Mouse (Mus musculus): ENCODE data around the gene Erich3. TPM values are rescaled to one million over a fixed set of nuclear protein-coding genes. Genes with fewer than 3 reads are reported as not detected.

The Erich3 gene
- polyA plus RNA-seq, 1 experiment from 2014 or later, result 0.58 TPM

DNA sequence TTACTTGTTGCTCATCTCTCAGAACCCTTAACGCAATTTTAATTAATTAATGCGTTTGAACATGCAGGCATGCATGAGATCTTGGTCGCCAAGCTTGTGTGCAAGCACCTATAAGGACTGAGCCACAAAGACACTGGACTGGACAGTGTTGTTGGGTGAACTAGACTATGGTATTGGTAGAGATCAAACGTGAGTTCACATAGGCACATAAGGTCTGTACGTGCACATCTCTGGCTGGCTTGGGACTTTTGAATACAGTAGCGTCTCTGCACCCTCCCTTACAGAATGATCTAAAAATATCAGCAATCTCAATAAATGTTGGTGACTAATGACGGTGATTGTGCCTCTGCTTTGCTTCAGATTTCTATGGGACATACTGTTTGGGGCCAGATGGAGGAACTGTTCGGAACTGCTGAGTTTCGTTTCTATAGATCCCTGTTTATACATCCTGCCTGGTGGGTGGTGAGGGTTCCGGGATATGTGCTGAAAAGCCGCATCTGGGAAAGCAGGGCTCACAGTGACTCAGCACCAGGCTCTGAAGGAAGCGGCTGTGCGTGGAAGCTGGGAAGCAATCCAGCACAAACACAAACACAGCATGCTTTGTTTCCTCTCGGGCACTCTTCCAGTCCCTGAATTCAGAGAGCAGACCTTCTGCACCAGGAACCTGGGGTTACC lies 28.4 kb downstream of the Erich3 start:
- Histone ChIP-seq H3K4me1 (no peaks in the 10 kb centered on the region), H3K9me3 (replicated peaks) (no peaks in the 10 kb centered on the region), H3K36me3 (no peaks in the 10 kb centered on the region), H3K4me3 (no peak overlapping the region), H3K27me3 (ENCODE audit: low read depth, poor library complexity, severe bottlenecking) (no peaks in the 10 kb centered on the region), H3K27ac (replicated peaks) (no peak overlapping the region)
- WGBS, result 65% methylated on average over 14 of the region's 14 CpGs
- peak; percentile 25 for DNase-seq (ENCODE audit: low spot score)

DNA sequence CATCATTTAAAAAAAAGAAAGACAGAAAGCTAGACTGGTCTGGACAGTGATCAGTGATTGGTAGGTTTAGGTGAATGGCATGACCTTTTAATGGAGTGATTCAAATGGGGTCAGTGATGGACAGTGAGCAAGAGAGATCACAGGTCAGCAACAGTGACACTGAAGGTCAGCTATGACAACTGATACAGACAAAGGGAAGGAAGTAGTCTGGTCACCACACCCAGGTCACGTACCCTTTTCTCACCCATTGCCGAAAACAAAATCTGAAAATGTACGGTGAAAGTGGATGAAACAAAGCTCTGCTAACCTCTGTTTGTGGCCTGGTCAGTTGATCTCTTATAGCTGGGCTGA lies 28.9 kb downstream of the Erich3 start:
- H3K36me3 ChIP-seq, result no peaks in the 10 kb centered on the region
- H3K9me3 ChIP-seq (replicated peaks), result no peaks in the 10 kb centered on the region
- no peaks in the 10 kb centered on the region for H3K4me1 ChIP-seq
- no peak for DNase-seq (ENCODE audit: low spot score)
- H3K4me3 ChIP-seq, result no peak overlapping the region
- WGBS, result 87% methylated on average over 3 of the region's 3 CpGs
- no peaks in the 10 kb centered on the region for H3K27me3 ChIP-seq (ENCODE audit: low read depth, poor library complexity, severe bottlenecking)
- H3K27ac ChIP-seq (replicated peaks), result no peak overlapping the region

DNA sequence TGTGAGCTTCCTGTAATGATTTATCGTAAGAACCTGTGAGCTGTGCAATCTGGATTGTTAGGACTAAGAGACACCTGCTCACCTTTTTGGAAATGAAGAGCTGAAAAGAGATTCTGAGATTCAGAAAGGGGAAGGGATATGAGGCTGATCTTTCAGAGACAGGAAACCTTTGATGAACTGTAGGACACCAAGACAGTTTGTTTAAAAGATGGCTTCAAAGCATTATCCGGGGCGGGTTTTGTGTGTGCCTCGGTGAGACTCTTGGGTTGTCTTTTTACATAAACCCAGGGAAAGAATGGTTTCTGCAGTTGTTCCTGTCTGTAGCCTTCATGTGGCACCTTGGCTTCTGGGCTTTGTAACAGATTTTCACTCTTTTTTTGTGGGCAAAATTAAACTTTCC lies 30.2 kb downstream of the Erich3 start:
- Histone ChIP-seq H3K9me3 (replicated peaks) (no peaks in the 10 kb centered on the region), H3K27me3 (ENCODE audit: low read depth, poor library complexity, severe bottlenecking) (no peaks in the 10 kb centered on the region), H3K4me3 (no peak overlapping the region), H3K27ac (replicated peaks) (no peak overlapping the region), H3K4me1 (no peaks in the 10 kb centered on the region), H3K36me3 (no peaks in the 10 kb centered on the region)
- DNase-seq (ENCODE audit: low spot score), result no peak
- 85% methylated on average over 4 of the region's 4 CpGs for WGBS

DNA sequence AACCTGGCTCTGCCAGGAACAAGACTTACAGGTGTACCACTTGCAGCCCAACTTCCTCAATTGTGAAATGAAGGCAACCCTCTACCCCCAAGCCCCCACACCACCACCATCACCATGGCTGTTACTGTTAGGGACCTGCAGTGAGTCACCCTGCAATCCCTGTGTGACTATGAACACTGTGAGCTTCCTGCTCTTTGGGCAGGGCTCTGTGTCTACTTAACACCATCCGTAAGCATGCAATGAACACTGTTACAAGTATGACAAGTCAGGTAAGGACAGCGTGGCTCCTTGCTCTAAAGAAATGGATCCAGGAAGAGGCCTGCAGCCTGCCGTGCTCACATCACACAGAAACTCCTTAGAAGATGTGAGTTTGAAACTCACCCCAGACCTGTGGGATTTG lies 33.0 kb downstream of the Erich3 start:
- no peaks in the 10 kb centered on the region for H3K4me1 ChIP-seq
- H3K4me3 ChIP-seq, result no peak overlapping the region
- H3K36me3 ChIP-seq, result no peaks in the 10 kb centered on the region
- no peaks in the 10 kb centered on the region for H3K9me3 ChIP-seq (replicated peaks)
- H3K27ac ChIP-seq (replicated peaks), result no peak overlapping the region
- H3K27me3 ChIP-seq (ENCODE audit: low read depth, poor library complexity, severe bottlenecking), result no peaks in the 10 kb centered on the region
- no peak for DNase-seq (ENCODE audit: low spot score)
- WGBS, result 93% methylated on average over 3 of the region's 3 CpGs

DNA sequence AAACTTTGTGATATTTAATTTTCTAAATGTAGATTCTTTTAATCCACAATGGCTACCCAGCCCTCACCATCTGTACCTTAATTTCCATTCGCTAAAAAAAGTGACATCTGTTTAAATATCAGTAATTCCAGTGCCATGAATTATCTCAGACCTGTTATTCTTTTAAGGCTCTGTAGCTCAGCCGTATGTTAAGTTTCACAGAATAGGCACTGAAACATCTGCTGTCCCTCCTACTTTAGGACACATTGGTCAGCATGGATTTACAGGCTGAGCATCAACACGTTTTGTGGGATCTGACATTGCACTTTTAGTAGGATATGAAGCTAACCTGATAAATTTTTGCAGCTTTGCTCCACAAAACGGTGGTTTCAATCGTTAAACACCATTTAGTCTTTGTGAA lies 35.2 kb downstream of the Erich3 start:
- Histone ChIP-seq H3K36me3 (no peaks in the 10 kb centered on the region), H3K4me3 (no peak overlapping the region), H3K27me3 (ENCODE audit: low read depth, poor library complexity, severe bottlenecking) (no peaks in the 10 kb centered on the region), H3K9me3 (replicated peaks) (no peaks in the 10 kb centered on the region), H3K4me1 (no peaks in the 10 kb centered on the region), H3K27ac (replicated peaks) (no peak overlapping the region)
- 77% methylated on average over 5 of the region's 5 CpGs for WGBS
- DNase-seq (ENCODE audit: low spot score), result no peak

DNA sequence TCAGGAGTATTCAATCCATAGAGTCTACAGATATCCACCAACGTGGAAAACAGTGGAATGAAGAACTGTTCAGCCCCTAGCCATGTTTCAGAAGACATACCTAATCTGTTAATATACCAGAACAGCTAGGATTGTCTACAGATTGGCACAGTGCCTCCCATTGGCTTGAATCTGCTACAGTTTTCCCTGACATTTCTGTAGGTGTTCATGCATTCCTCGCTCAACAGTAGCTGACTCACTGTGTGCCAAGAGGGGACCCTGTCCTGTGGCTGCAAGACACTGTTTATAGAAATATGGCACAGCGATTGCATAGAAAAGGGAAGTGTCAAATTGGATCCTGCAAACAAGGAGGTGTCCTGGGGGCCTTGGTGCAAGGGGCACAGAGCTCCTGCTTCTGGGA lies 36.6 kb downstream of the Erich3 start:
- no peak for DNase-seq (ENCODE audit: low spot score)
- Histone ChIP-seq H3K36me3 (no peaks in the 10 kb centered on the region), H3K9me3 (replicated peaks) (no peaks in the 10 kb centered on the region), H3K27me3 (ENCODE audit: low read depth, poor library complexity, severe bottlenecking) (no peaks in the 10 kb centered on the region), H3K4me3 (no peak overlapping the region), H3K4me1 (no peaks in the 10 kb centered on the region), H3K27ac (replicated peaks) (no peak overlapping the region)
- WGBS, result 82% methylated on average over 3 of the region's 3 CpGs

DNA sequence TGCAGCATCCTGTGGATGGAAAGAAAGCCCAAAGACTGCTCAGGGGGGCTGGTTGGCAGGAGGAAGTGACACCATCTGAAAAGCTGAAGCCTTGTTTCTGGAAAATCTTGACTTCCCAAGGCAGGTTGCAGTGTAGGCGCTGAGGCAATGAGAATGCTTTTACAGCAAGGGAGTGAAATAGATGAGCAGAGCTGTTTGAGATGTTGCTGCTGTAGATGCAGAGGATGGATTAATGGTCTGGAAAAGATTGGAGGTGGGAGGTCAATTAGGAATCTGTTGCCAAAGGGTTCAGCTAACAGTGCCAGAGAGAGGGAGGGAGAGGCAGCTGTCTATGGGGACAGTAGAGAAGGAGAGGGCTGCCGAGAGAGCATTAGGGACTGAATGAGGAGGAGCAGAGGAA lies 37.1 kb downstream of the Erich3 start:
- Histone ChIP-seq H3K36me3 (no peaks in the 10 kb centered on the region), H3K27ac (replicated peaks) (no peak overlapping the region), H3K4me1 (no peaks in the 10 kb centered on the region), H3K27me3 (ENCODE audit: low read depth, poor library complexity, severe bottlenecking) (no peaks in the 10 kb centered on the region), H3K9me3 (replicated peaks) (no peaks in the 10 kb centered on the region), H3K4me3 (no peak overlapping the region)
- 65% methylated on average over 2 of the region's 2 CpGs for WGBS
- DNase-seq (ENCODE audit: low spot score), result no peak

DNA sequence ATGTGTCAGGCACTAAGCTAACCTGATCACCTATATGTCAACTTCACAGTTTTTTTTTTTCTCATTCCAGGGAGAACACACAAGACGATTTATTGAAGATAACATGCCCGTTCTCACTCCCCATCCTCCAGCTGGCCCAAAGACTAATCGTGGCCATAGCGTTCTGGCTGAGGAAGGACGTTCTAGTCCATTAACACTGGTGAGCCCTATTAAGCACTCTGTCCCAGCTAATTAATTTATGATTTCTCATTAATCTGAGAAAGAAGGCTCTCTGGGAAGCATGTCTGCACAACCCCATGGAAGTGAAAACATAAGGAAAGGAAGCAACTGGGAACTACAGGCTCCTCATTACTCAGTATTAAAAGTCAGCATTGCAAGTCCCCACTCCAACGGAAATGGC lies 41.1 kb downstream of the Erich3 start:
- no peaks in the 10 kb centered on the region for H3K36me3 ChIP-seq
- no peaks in the 10 kb centered on the region for H3K27me3 ChIP-seq (ENCODE audit: low read depth, poor library complexity, severe bottlenecking)
- H3K4me3 ChIP-seq, result no peak overlapping the region
- DNase-seq (ENCODE audit: low spot score), result no peak
- 91% methylated on average over 6 of the region's 6 CpGs for WGBS
- no peaks in the 10 kb centered on the region for H3K9me3 ChIP-seq (replicated peaks)
- no peak overlapping the region for H3K27ac ChIP-seq (replicated peaks)
- no peaks in the 10 kb centered on the region for H3K4me1 ChIP-seq

DNA sequence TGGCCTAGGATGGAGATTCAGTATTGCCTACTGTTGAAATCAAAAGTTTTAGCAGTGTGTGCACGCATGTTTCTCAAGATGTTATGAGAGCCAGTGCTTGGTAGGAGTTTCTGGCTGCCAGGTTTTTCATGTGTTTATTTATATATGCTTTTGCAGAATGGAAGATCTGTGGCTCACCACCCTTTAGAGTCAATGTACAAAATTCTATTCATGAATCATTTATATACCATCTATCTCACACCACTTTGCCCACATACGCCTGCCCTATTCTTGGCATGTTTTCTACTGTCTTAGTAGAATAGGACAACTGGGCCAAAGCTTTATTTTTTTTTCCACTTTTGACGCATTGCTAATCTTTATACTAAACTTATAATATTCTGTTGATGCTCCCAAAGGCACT lies 44.5 kb downstream of the Erich3 start:
- H3K4me3 ChIP-seq, result no peak overlapping the region
- H3K4me1 ChIP-seq, result no peaks in the 10 kb centered on the region
- no peaks in the 10 kb centered on the region for H3K9me3 ChIP-seq (replicated peaks)
- no peak overlapping the region for H3K27ac ChIP-seq (replicated peaks)
- no peaks in the 10 kb centered on the region for H3K36me3 ChIP-seq
- no peaks in the 10 kb centered on the region for H3K27me3 ChIP-seq (ENCODE audit: low read depth, poor library complexity, severe bottlenecking)
- no peak for DNase-seq (ENCODE audit: low spot score)
- WGBS, result 90% methylated on average over 3 of the region's 3 CpGs

DNA sequence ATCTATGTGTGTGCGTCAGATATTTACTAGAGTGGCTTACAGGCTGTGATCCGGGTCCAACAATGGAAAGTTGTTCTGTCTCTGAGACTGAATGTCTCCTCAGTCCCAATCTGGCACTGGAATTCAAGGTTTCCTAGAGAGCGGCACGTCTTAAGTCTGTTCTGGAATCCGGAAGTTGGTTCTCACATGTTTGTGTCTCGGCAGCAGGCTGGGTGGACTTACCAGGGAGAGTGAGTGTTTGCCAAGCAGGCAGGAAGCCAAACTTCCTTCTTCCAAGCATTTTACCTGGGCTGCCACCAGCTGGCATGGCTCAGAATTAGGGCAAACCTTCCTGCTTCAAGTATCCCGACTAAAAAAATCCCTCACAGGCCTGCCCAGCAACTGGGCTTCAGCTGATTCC lies 59.5 kb downstream of the Erich3 start:
- Histone ChIP-seq H3K27me3 (ENCODE audit: low read depth, poor library complexity, severe bottlenecking) (no peaks in the 10 kb centered on the region), H3K36me3 (no peaks in the 10 kb centered on the region), H3K27ac (replicated peaks) (no peak overlapping the region), H3K9me3 (replicated peaks) (no peaks in the 10 kb centered on the region), H3K4me1 (no peaks in the 10 kb centered on the region), H3K4me3 (no peak overlapping the region)
- no peak for DNase-seq (ENCODE audit: low spot score)
- WGBS, result 91% methylated on average over 7 of the region's 7 CpGs

DNA sequence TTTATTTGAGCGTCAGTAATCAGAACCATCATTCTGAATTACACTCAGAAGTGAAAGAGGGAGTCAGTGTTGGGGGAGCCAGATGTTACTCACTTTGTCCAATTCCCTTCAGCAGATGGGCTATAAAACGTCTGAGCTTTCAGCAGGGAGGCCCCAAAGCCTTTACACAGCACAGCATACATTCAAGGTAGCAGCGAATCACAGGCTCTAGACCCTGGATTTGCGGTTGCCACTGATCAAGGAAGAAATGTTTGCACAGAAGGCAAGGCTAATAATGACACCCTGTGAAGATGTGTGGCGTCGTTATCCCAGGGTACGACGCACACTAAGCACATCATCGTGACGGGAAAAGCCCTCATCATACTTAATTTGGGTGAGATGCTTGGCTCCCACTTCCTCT lies 67.8 kb downstream of the Erich3 start:
- Histone ChIP-seq H3K4me1 (no peaks in the 10 kb centered on the region), H3K36me3 (no peaks in the 10 kb centered on the region), H3K27me3 (ENCODE audit: low read depth, poor library complexity, severe bottlenecking) (no peaks in the 10 kb centered on the region), H3K9me3 (replicated peaks) (no peaks in the 10 kb centered on the region), H3K4me3 (no peak overlapping the region), H3K27ac (replicated peaks) (no peak overlapping the region)
- DNase-seq (ENCODE audit: low spot score), result no peak
- 90% methylated on average over 10 of the region's 10 CpGs for WGBS

DNA sequence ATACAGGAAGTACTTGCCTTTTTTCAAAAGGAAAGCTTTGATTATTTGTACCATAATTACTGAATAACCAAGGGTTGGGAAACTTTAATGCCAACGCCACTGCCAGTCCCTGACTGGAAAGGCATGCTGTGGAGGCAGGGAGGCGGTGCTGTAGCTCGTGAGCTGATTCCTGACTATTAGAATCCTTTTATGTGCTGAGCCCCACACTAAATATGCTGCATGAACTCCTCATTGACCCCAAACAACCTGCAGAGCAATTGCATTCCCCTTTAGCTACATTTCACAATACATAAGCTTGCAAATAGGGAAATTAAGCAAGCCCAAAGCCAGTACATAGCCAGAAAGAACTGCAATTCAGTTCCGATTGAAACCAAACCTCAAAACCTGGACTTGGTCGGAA lies 77.8 kb downstream of the Erich3 start:
- Histone ChIP-seq H3K36me3 (no peaks in the 10 kb centered on the region), H3K27ac (replicated peaks) (no peak overlapping the region), H3K9me3 (replicated peaks) (no peaks in the 10 kb centered on the region), H3K4me3 (no peak overlapping the region), H3K27me3 (ENCODE audit: low read depth, poor library complexity, severe bottlenecking) (no peaks in the 10 kb centered on the region), H3K4me1 (0 out of 2 replicates have a peak, but pooled peaks cover 4% of the 10 kb centered on the region)
- DNase-seq (ENCODE audit: low spot score), result no peak
- 74% methylated on average over 5 of the region's 5 CpGs for WGBS

DNA sequence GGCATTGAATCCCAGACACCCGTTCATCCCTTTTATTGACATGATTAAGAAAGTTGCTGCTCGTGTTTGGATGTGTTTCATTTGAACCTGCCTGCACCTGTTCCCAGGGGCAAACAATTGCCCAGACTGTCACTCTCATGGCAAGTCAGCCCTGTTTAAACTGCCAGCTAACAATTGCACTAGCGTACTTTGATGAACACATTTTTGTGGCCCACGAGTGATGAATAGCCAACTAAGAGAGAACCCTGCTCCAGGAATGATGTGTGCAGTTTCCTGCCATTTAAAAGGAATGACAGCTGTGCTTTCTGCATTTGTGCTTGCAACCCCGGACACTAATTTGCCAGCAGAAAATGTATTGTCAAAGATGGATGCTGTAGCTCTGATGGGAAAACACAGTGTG lies 79.3 kb downstream of the Erich3 start:
- no peak for DNase-seq (ENCODE audit: low spot score)
- H3K27ac ChIP-seq (replicated peaks), result no peak overlapping the region
- no peaks in the 10 kb centered on the region for H3K27me3 ChIP-seq (ENCODE audit: low read depth, poor library complexity, severe bottlenecking)
- no peaks in the 10 kb centered on the region for H3K9me3 ChIP-seq (replicated peaks)
- H3K4me1 ChIP-seq, result 0 out of 2 replicates have a peak, but pooled peaks cover 4% of the 10 kb centered on the region
- WGBS, result 74% methylated on average over 5 of the region's 5 CpGs
- H3K4me3 ChIP-seq, result no peak overlapping the region
- no peaks in the 10 kb centered on the region for H3K36me3 ChIP-seq

DNA sequence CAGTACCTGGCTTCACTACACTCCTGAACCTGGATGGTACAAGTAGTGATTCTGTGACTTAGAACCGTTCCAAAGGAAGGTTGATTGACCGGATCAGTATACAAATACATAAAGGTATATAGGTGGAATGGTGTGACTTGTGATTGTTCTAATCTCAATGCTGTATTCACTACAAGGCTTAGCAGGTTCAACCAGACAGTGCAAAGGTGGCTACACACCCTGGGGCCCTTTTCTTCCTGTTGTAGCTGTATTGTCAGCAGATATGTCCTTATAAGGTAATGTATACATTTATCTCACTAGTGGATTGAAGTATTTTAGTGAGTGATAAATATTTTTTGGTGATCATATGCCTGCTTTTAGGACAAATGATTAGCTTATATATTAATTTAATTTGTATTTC lies 80.7 kb downstream of the Erich3 start:
- Histone ChIP-seq H3K27ac (replicated peaks) (no peak overlapping the region), H3K9me3 (replicated peaks) (no peaks in the 10 kb centered on the region), H3K27me3 (ENCODE audit: low read depth, poor library complexity, severe bottlenecking) (no peaks in the 10 kb centered on the region), H3K36me3 (no peaks in the 10 kb centered on the region), H3K4me3 (no peak overlapping the region), H3K4me1 (0 out of 2 replicates have a peak, but pooled peaks cover 4% of the 10 kb centered on the region)
- 90% methylated on average over 2 of the region's 2 CpGs for WGBS
- DNase-seq (ENCODE audit: low spot score), result no peak
